Mouse (Mus musculus): ENCODE results near the gene Rasgef1b.
A peak's percentile ranks its signal among the peaks of the same experiment; 100 is the strongest.

The Rasgef1b gene

GRCm38 (mm10) chr5:99375725-99376124 is 353.1 kb downstream of the Rasgef1b start:
- no peak for DNase-seq (ENCODE audit: low spot score in 2 of 2)

- no peak for DNase-seq (ENCODE audit: low spot score in 2 of 2)
Observed at GRCm38 (mm10) chr5:99374460-99374859, 354.4 kb downstream of the Rasgef1b start.

DNA sequence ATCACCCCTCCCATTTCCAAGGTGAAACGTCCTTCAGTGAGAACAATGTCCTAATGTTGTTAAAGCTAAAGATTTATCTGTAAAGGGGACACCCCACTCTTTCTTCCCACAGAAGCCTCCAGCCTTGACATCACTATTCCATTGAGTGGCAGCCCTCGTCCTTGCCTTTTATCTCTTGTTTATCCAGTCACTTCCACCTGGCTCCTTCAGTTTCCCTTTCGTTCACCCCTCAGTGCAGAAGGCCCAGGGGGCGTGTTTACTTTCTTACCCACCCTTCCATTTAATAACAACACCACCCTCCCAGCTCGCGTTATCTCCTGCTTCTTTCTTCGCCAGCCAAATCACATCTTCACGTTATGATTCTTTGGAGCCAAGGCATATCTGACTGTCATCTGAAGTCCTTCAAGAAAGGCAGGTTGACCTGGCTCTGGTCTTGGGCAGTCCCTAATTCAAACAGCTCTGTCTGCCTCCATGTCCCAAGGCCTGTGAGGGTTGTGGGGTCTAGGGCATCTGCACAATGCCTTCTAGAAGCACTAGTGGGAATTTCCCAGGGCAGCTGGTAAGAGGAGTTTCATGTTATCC is 355.2 kb downstream of the Rasgef1b start:
- no peak for DNase-seq (ENCODE audit: low spot score in 2 of 2)

GRCm38 (mm10) chr5:99370636-99371035 is 358.2 kb downstream of the Rasgef1b start:
- DNase-seq (ENCODE audit: low spot score in 2 of 2) = no peak

DNA sequence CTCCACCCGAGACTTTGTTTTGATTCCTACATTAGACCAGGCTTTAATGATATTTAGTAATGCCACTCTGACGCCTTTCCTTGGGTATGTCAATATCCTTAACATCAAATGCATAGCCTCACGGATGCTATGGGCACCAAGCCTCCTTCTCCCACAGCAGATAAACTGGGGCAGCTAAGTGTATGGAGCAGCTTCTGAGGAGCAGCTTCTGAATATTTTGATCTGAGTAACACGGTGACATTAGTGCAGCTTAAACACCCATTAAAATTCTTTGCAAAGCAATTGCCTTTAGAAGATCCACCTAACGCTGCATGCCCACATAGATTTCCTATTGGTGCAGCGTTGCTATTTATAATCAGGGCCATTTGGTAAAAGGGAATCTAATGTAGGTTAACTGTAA is 359.6 kb downstream of the Rasgef1b start:
- no peak for DNase-seq (ENCODE audit: low spot score in 2 of 2)

- no peak for DNase-seq (ENCODE audit: low spot score in 2 of 2)
Observed at GRCm38 (mm10) chr5:99368615-99369014, 360.2 kb downstream of the Rasgef1b start.

GRCm38 (mm10) chr5:99360531-99360930 is 368.3 kb downstream of the Rasgef1b start:
- no peak for DNase-seq (ENCODE audit: low spot score in 2 of 2)

GRCm38 (mm10) chr5:99359251-99359650 is 369.6 kb downstream of the Rasgef1b start:
- no peak for DNase-seq (ENCODE audit: low spot score in 2 of 2)

- DNase-seq (ENCODE audit: low spot score in 2 of 2) = no peak
Observed at GRCm38 (mm10) chr5:99354640-99355132, 374.2 kb downstream of the Rasgef1b start.

DNA sequence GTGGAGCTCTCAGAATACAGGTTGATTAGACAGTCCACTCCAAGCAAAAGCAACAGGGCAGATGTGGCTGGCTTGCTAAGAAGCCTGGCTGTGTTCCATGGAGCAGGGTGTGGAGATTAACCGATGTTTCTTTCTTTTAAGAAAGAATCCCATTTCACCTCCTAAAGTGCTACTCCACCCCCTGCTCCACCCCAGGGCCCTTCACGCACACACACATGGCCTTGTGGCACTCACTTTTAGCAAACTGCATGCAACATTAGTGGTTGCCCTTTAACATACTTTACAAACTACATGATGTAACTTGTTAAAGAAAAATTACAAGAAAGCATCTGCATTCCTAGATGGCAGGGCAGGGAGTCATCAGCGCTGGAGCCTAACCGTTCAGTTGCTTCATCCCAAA is 378.8 kb downstream of the Rasgef1b start:
- DNase-seq (ENCODE audit: low spot score in 2 of 2) = no peak

DNA sequence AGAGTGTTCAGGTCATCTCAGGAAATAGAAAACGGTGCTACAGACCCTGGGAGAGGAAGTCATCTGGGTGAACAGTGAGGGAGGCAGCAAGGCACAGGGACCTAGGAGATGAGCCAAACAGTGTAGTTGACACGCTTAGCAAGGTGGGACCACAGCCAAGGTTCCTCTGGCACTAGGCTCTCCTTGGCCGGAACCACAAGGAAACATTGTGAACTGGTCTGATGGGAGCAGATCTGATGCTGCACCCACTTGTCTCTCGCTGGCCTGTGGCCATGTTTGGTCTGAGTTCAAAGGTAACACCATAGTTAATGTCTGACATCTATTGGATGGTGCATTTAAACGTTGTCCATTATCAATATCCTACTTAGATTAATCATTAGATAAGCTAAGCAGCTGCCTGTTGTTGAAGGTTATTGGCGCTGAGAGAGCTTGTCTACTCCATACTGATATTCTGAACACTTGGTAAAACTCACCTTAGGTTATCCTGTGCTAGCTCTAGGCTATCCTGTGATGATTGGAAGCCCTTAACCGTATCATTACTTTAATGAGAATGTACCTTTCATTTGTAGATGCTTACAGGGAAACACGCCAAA is 380.5 kb downstream of the Rasgef1b start:
- DNase-seq (ENCODE audit: low spot score in 2 of 2) = peak; percentile 24 to 80

DNA sequence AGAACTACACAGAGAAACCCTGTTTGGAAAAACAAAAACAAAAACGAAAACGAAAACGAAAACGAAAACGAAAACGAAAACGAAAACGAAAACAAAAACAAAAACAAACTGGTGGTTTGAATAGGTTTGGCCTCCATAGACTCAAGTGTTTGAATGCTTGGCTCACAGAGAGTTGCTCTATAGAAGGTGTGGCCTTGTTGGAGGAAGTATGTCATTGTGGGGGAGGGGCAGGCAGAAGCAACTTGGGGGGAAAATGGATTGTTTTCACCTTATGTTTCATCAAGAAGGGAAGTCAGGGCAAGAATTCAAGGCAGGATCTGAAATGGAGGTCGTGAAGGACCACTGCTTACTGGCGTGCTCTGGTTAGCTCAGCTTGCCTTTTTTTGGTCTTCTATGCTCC is 386.3 kb downstream of the Rasgef1b start:
- no peak for DNase-seq (ENCODE audit: low spot score in 2 of 2)

DNA sequence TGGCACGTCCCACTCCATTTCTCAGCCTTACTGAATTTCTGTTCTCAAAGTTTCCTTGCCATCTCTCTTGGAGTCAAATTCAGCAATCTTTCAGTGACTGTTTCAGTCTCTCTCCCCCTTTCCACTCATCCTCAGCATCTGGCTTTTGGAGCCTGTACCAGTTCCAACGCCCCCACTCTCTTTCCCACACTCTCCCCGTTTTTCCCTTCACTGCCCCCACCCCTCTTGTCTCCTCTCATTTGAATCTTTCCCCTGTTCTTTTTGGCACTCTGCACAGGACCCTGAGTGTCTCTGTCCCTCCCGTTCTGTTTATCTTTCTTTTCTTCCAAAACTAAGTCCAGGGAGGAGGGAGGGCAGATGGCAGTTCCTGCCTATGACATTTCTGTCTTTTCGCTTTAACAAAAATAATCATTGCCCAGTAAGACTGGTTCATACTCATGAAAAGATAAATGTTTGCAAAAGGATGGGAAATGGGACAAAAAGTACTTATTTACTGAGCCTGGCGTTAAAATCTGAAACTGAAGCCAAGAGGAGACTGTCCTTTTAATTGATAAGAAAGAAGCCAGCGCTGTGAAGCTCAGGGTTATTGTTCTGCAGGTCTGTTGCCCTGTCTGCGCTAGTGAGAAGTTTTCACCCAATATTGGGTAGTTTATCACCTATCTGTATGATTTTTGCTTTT is 388.4 kb downstream of the Rasgef1b start:
- DNase-seq (ENCODE audit: low spot score in 2 of 2) = no peak

GRCm38 (mm10) chr5:99339790-99340189 is 389.1 kb downstream of the Rasgef1b start:
- DNase-seq (ENCODE audit: low spot score in 2 of 2) = peak in 1 of 2 experiments; percentile 6

DNA sequence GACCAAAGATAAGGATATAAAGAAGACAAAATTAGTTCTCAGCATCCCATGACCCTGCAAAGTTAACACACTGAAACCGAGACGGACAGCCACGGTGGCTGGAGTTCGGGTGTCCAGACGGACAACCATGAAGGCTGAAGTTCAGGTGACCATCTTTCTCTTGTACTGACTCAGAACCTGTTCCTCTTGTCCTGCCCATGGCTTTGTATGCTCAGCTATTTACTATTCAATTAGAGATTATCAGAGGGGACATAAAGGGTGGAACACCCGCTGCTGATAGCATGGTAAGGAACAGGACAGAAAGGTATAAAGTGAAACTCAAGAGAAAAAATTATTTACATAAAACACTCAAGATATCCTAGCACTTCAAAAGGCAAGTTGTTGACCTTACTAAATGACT is 390.0 kb downstream of the Rasgef1b start:
- DNase-seq (ENCODE audit: low spot score in 2 of 2) = no peak

DNA sequence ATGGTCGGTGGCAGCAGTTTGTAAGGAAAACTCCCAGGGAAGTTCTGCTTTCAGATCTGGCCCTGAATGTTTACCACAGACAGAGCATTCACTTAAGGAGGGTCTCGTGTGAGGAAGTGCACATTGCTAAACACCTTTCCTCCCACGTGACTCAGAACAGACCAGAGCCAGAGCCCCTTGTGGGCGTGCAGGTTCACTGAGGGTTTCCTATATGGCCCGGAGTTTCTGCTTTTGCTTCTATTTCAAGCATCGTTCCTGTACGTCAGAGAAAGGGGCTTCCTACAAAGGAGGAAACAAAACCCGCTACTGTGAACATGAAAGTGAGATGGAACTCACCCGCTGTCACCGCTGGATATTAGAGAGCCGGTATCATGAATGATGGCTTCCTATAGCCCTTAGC is 392.4 kb downstream of the Rasgef1b start:
- DNase-seq (ENCODE audit: low spot score in 2 of 2) = no peak

- no peak for DNase-seq (ENCODE audit: low spot score in 2 of 2)
Observed at GRCm38 (mm10) chr5:99334017-99334416, 394.8 kb downstream of the Rasgef1b start.

GRCm38 (mm10) chr5:99332021-99332420 is 396.8 kb downstream of the Rasgef1b start:
- no peak for DNase-seq (ENCODE audit: low spot score in 2 of 2)

DNA sequence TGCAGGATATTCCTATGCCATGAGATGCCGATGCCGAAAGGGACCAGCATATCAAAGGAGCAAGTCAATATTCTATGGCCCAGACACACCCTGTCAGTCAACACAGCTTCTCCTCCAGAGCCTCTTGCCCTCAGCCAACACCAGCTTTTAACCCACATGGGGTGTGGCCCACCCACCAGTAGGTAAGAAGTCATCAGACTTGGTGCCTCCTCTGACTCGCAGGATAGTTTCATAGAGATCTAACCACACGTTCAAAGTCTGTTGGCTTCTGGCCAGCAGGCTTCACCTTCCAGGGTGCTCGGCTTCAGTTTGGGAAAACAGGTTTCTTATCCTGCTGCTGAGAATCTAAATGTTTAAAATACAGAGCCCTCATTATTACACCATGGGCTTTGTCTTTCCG is 399.8 kb downstream of the Rasgef1b start:
- no peak for DNase-seq (ENCODE audit: low spot score in 2 of 2)

- DNase-seq (ENCODE audit: low spot score in 2 of 2) = no peak
Observed at GRCm38 (mm10) chr5:99327019-99327418, 401.8 kb downstream of the Rasgef1b start.

GRCm38 (mm10) chr5:99325301-99325700 is 403.6 kb downstream of the Rasgef1b start:
- no peak for DNase-seq (ENCODE audit: low spot score in 2 of 2)

DNA sequence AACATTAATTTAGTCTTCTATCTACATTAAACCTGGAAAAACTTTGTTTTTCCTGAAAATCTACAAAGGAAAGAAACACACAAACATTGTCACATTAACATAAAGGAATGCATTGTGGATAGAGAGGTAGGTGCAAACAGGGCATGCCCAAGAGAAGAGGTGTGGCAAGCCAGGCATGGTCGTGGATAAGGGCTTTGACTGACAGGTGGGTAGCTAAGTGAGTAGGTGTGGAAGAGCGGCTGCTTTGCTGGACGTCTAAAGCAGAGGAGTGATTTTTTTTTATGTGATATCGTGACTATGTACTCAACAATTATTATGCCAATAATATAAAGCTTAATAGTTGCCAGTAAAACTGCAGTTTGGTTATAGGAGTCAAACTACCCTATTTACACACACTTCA is 408.1 kb downstream of the Rasgef1b start:
- no peak for DNase-seq (ENCODE audit: low spot score in 2 of 2)

- no peak for DNase-seq (ENCODE audit: low spot score in 2 of 2)
Observed at GRCm38 (mm10) chr5:99297939-99298338, 430.9 kb downstream of the Rasgef1b start.

Measured in cerebellum, postnatal 4 days (tissue).